Mouse (Mus musculus) left cerebral cortex, postnatal 4 days (tissue): ENCODE measurements around the gene Bphl. TPM values are rescaled to one million over a fixed set of nuclear protein-coding genes. Genes with fewer than 3 reads are reported as not detected.

Experiments
- DNase-seq: peaks from one replicate; pipeline ENCODE4 v3.0.0-alpha.2; 2022
- intact Hi-C: fragments of 180-260 bp; cut with DNase I; formaldehyde crosslinking; loops from one replicate; pipeline ENCODE4 v1.15.1; 2025
- total RNA-seq, 2 experiments: library from RNA; stranded (reverse); gene quantifications; 2 replicates each; pipeline ENCODE4 v1.2.3; 2021

Bphl gene
- total RNA-seq, 2 experiments from 2014 or later: 27.6 to 31.3 TPM

- intact Hi-C loops: no loop called here
These were observed 77.3 kb downstream of the Bphl start for GRCm38 (mm10) chr13:34114654-34115053.

GRCm38 (mm10) chr13:34116508-34116907 is 79.1 kb downstream of the Bphl start:
- DNase-seq: no peak
- intact Hi-C loops: no loop called here

More at GRCm38 (mm10) chr13:34114654-34115053, 77.3 kb downstream of the Bphl start:
- DNase-seq: no peak

- DNase-seq: no peak
- intact Hi-C loops: no loop called here
These were observed 81.4 kb downstream of the Bphl start for GRCm38 (mm10) chr13:34118816-34119215.

DNA sequence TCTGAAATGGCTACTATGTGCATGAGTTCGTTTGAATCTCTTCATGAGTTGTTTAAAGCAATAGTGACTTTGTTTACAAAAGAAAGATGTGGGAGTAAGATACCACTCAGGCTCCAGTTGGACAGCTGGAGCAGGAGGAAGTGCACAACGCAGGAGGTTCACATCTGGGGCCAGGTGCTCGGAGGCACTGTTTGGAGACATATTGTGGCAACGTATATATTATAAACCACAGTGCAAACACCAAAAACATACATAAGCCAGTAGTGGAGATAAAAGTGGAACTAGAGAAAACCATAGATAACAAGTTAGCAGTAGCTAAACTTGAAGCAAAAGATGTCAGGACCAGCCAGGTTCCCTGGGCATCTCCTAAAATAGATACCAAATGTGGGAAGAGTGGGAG is 82.0 kb downstream of the Bphl start:
- intact Hi-C loops: no loop called here
- no peak for DNase-seq

GRCm38 (mm10) chr13:34120536-34120935 is 83.1 kb downstream of the Bphl start:
- no peak for DNase-seq
- intact Hi-C loops: no loop called here

Other genes starting within 250 kb of the Bphl start
- gene Serpinb6e, start 194.2 kb upstream of the Bphl start, total RNA-seq: not detected
- under 1 TPM in 1 of 2 experiments, not detected in 1; 0.40 TPM for gene Serpinb6c, start 131.9 kb upstream of the Bphl start, total RNA-seq
- gene Nqo2, start 72.9 kb upstream of the Bphl start, total RNA-seq: 1 to 10 TPM; 3.2 to 3.3 TPM
- gene Ripk1, start 35.2 kb upstream of the Bphl start, total RNA-seq: 10 to 100 TPM; 11.7 to 12.7 TPM
- gene Serpinb6a, start 34.8 kb upstream of the Bphl start, total RNA-seq: 10 to 100 TPM; 41.2 to 41.3 TPM
- 1,000 to 10,000 TPM; 2,688 to 2,817 TPM for gene Tubb2a, start 40.4 kb downstream of the Bphl start, total RNA-seq
- gene Tubb2b, start 92.9 kb downstream of the Bphl start, total RNA-seq: 1,000 to 10,000 TPM; 3,894 to 3,983 TPM
- 10 to 100 TPM; 45.5 to 46.4 TPM for gene Psmg4, start 125.4 kb downstream of the Bphl start, total RNA-seq